Mouse (Mus musculus) right cerebral cortex, adult 18-20 months (tissue): ENCODE measurements around the gene Gm21028.
"Not testable (repeated sequence)": the region's sequence is repeated elsewhere in the genome, so short reads cannot be mapped to it uniquely, and the experiment has no call there.

Experiments
- DNase-seq: peaks from one replicate; pipeline ENCODE4 v3.0.0; 2022; ENCODE audit warnings: mixed read lengths

The Gm21028 gene

GRCm38 (mm10) chr7:42578488-42578887 lies at the start of gene Gm21028:
TSS of gene Gm21028 (minus strand) at chr7:42578588.
- DNase-seq: no peak

- DNase-seq: not testable (repeated sequence)
Observed at GRCm38 (mm10) chr7:42595666-42596065, 17.3 kb upstream of the Gm21028 start.

- DNase-seq: not testable (repeated sequence)
Observed at GRCm38 (mm10) chr7:42592413-42592812, 14.0 kb upstream of the Gm21028 start, which contains the start of gene Zfp977. TSS of gene Zfp977 (minus strand) at chr7:42592547.

DNA sequence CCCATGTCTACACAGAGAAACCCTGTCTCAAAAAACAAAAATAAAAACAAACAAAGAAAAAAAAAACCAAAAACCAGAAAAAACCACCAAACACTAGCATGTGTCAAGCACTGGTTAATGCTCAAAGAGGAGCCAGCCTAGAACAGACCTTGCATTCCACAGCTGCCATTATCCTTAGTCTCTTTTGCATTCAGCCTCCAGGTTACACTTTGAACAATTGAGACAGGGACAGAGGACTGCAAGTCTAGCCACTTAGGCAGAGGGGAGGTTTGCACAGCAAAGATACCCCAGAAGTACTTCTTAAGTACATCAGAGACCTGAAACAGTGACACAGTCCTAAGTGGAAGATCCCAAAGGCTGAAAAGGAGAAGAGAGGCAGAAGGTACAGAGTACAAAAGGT lies 12.9 kb upstream of the Gm21028 start:
- DNase-seq: not testable (repeated sequence)

DNA sequence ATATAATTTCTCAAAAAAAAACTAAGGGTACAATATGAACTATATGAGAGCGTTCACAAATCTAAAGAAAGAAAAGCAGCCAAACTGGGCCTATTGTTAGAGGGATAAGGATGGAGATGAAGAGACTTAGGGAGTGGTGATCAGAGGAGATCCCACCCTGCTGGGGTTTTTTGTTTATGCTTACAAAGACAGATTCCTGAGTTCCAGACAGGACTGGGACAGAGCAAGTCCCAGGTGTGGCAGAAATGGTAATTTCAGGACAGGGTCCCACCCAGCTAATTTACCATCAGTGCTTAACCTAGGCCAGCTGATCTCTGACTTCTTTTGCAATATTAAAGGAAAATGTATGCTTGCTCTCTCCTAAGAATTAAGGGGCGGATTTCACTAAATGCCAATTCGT lies 26.6 kb downstream of the Gm21028 start:
- DNase-seq: no peak
